Mouse (Mus musculus): Measurements from ENCODE around the gene Ceacam9.

The Ceacam9 gene

GRCm38 (mm10) chr7:16745373-16745772, 23.6 kb downstream of the Ceacam9 start:
- no peak for DNase-seq

DNA sequence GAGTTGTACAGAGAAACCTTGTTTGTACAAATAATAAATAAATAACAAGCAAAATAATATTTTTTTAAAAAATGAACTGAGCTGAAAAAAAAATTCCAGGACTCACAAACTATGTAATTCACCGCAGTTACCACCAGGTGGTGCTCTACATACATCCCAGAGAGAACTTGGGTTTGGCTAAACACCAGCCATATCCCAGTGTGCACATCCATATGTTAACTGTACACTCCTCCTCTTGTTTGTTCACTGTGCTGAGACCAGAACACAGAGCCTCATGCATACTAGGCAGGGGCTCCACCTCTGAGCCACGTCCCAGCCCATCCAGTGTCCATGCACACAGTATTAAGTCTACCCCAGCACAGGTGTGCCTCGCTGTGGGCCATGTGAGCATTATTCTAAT, 24.4 kb downstream of the Ceacam9 start:
- peak; percentile 46 for DNase-seq

GRCm38 (mm10) chr7:16747656-16748055, 25.9 kb downstream of the Ceacam9 start:
- DNase-seq = no peak

GRCm38 (mm10) chr7:16752016-16752415, 30.3 kb downstream of the Ceacam9 start:
- DNase-seq = no peak

DNA sequence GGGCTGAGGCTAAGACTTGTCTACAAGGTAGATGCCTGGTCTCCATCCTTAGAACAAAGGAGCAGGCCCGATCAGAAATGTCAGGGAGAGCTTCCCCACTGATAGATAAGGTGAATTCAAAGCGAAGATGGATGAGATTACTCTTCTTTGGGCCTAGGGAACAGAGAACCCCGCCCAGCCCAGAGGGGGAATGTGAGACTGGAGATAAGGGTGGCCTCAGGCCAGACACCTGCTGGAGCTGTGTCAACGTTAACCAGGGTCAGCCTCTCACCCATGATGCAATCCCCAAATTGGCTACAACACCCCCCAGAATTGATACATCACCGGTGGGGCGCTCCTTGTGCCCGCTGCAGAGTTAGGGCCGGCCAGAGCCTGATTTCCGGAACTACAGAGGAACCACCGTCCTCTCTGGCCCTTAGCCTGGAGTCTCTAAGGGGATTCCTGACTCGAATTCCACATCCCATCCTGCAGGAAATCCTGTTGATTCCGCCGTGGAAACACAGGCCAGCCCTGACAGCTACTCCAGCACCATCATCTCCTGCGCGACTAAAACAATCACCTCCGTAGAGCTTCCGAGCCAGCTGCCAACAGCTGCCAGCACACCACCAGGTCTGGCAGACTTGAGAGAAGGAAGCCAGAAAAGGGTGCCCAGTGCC, 33.8 kb downstream of the Ceacam9 start:
- DNase-seq = no peak

GRCm38 (mm10) chr7:16758872-16759574, 37.3 kb downstream of the Ceacam9 start:
- no peak for DNase-seq

GRCm38 (mm10) chr7:16760292-16760691, 38.6 kb downstream of the Ceacam9 start:
- DNase-seq = no peak

DNA sequence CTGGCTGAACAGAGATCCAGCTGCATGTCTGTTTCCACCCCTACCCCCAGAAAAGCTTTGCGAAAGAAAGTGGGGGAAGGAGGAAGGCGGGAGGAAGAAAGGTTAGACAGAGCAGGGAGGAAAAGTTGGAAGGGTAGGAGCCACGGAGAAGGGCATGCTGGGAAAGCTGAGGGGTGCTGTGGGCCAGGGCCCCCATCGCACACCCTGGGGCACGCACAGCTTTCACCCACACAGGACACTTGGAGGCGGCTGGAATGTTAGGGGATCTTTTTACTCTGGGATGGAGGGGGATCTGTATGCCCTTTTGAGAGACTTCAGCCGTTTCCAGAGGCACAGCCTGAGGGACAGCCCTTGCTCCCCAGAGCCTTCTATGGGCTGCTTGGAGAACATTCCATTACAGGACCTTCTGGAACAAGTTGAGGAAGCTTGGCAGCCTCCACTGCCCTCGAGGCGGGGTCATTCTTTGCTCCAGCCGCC, 39.3 kb downstream of the Ceacam9 start:
- no peak for DNase-seq

- no peak for DNase-seq
Measured at GRCm38 (mm10) chr7:16761630-16762029, 39.9 kb downstream of the Ceacam9 start.

DNA sequence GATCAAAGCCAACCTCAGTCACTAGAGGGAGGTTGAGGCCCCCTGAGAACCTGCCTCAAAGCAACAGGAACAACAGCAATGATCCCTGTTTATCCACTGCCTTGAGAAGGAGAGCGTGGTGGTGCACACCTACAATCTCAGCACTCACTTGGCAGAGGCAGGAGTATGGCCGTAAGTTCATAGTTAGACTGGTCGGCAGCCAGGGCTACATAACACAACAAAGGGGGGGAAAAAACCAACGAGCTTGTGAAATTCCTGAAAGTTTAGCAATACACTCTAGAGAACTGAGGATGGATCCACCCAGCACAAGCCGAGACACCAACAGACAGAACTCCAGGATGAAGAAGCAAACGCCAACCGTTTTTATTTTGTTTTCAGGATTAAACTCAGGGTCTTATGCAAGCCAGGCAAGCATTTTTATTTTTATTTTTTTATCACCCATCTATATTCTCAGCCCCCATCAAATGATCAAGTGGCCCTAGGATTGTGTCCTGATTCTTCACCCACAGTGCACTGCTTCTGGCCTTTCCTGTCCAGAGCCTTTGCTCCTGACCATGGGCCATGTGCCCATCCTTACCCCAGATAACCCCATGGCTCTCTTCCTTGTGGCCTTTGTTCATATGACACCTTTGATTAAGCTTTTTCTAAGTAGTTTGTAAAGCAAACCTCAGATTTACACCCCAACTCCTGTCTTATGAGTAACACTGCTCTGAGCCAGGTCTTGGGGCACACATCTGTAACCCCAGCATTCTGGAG, 41.9 kb downstream of the Ceacam9 start:
- no peak for DNase-seq

GRCm38 (mm10) chr7:16766443-16766842, 44.7 kb downstream of the Ceacam9 start:
- no peak for DNase-seq

Measured in cerebellum, adult 8-10 months (tissue).